Mouse (Mus musculus): ENCODE results near the gene Rgl3.

Rgl3 gene

GRCm38 (mm10) chr9:21983911-21984310, 5.3 kb downstream of the Rgl3 start:
- WGBS = 63% methylated on average over 3 of the region's 3 CpGs

- 89% methylated on average over 4 of the region's 4 CpGs for WGBS
Observed at GRCm38 (mm10) chr9:21978398-21979128, 10.7 kb downstream of the Rgl3 start.

GRCm38 (mm10) chr9:21977972-21978371, 11.3 kb downstream of the Rgl3 start:
- WGBS = 52% methylated on average over 2 of the region's 2 CpGs

GRCm38 (mm10) chr9:21977331-21977730, 11.9 kb downstream of the Rgl3 start:
- 47% methylated on average over 5 of the region's 5 CpGs for whole genome bisulfite sequencing

- 60% methylated on average over 10 of the region's 10 CpGs for WGBS
Observed at GRCm38 (mm10) chr9:21976626-21977175, 12.5 kb downstream of the Rgl3 start.

- 90% methylated on average over 4 of the region's 4 CpGs for WGBS
Observed at GRCm38 (mm10) chr9:21969304-21969703, 19.9 kb downstream of the Rgl3 start.

GRCm38 (mm10) chr9:21968883-21969282, 20.4 kb downstream of the Rgl3 start:
- 62% methylated on average over 6 of the region's 6 CpGs for WGBS

- WGBS = 41% methylated on average over 7 of the region's 8 CpGs
Observed at GRCm38 (mm10) chr9:21963417-21963816, 25.8 kb downstream of the Rgl3 start, which contains the start of gene Epor. TSS of gene Epor (minus strand) at chr9:21963506.

- WGBS = 4% methylated on average over 34 of the region's 34 CpGs
Observed at GRCm38 (mm10) chr9:21962416-21963059, 26.7 kb downstream of the Rgl3 start.

GRCm38 (mm10) chr9:21962010-21962409, 27.2 kb downstream of the Rgl3 start:
- WGBS = under 1% methylated on average over 15 of the region's 15 CpGs

GRCm38 (mm10) chr9:21961366-21961980, 27.8 kb downstream of the Rgl3 start:
- WGBS = 5% methylated on average over 35 of the region's 35 CpGs

GRCm38 (mm10) chr9:21960558-21961208, 28.6 kb downstream of the Rgl3 start:
- WGBS = 43% methylated on average over 26 of the region's 26 CpGs

- WGBS = 68% methylated on average over 9 of the region's 9 CpGs
Observed at GRCm38 (mm10) chr9:21960135-21960534, 29.1 kb downstream of the Rgl3 start.

- WGBS = 91% methylated on average over 7 of the region's 7 CpGs
Observed at GRCm38 (mm10) chr9:21959244-21959643, 30.0 kb downstream of the Rgl3 start.

GRCm38 (mm10) chr9:21958372-21958771, 30.9 kb downstream of the Rgl3 start:
- WGBS = 91% methylated on average over 5 of the region's 5 CpGs

- WGBS = under 1% methylated on average over 54 of the region's 54 CpGs
Observed at GRCm38 (mm10) chr9:21955570-21956281, 33.5 kb downstream of the Rgl3 start, which contains the start of gene Swsap1. TSS of gene Swsap1 (plus strand) at chr9:21955755.

- WGBS = 1% methylated on average over 18 of the region's 18 CpGs
Observed at GRCm38 (mm10) chr9:21955225-21955569, 34.0 kb downstream of the Rgl3 start.

- WGBS = 61% methylated on average over 3 of the region's 3 CpGs
Observed at GRCm38 (mm10) chr9:21954635-21955034, 34.6 kb downstream of the Rgl3 start.

- WGBS = 2% methylated on average over 3 of the region's 3 CpGs
Observed at GRCm38 (mm10) chr9:21953600-21953999, 35.6 kb downstream of the Rgl3 start.

- 79% methylated on average over 3 of the region's 3 CpGs for WGBS
Observed at GRCm38 (mm10) chr9:21951977-21952376, 37.3 kb downstream of the Rgl3 start.

GRCm38 (mm10) chr9:21950322-21950721, 38.9 kb downstream of the Rgl3 start:
- 37% methylated on average over 11 of the region's 11 CpGs for WGBS
